ENCODE assay signal across 3 mouse cellular contexts in the genomic region with DNA sequence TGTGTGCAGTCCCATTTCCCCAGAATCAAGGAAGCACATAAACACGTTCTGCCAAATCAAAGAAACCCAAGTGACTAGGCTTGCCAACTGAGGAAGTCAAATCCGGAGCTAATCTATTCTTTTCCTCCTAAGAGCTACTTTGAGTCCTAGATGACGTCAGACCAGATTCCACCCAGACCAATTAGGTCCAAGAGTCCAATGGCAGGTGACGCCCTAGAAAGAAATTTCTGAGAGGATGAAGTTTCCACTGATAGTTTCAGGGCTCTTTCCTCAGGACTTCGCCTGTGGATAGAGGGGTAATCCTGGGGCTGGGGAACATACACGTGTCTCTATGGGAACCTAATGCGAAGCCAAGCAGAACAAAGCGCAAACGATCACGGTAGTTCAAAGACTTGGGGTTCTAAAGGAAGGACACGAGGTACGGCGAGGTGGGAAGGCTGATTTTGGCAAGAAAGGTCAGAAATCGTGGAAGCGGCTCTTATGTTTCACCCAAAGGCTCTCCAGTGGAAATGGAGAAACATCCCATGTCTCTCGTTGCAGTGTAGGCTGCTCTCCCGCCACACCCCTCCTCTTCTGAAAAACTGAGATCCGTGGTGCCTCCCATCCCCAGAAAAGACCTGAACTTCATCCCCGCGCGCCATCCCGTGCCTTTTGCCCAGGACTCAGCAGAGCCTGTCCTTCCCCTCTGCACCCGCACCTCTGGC.
TF ChIP-seq lines count a peak whose summit lies in the region.

No protein-coding gene starts in this region.

TF ChIP-seq in C2C12, 6 proteins besides CTCF, POLR2A, EP300 and RAD21:
- no peak for TF ChIP-seq CEBPB (IDR thresholded peaks at IDR 0.05; ENCODE audit: low read depth)
- no peak for TF ChIP-seq USF1 (IDR thresholded peaks at IDR 0.05; ENCODE audit: low read depth)
- no peak for TF ChIP-seq MAX (IDR thresholded peaks at IDR 0.05)
- TF ChIP-seq MYOG (IDR thresholded peaks at IDR 0.05; ENCODE audit: control insufficient read depth, extremely low read depth, insufficient read length), result no peak
- no peak for TF ChIP-seq MYOD1 (IDR thresholded peaks at IDR 0.05; ENCODE audit: control insufficient read depth, insufficient read length, low read depth)
- no peak for TF ChIP-seq FOSL1 (IDR thresholded peaks at IDR 0.05; ENCODE audit: insufficient read depth, low read length, poor library complexity, severe bottlenecking)

TF ChIP-seq in ES-E14, 5 proteins besides CTCF, POLR2A, EP300 and RAD21:
- TF ChIP-seq ZNF384 (IDR thresholded peaks at IDR 0.05; ENCODE audit: low read depth, low read length) (no peak), CHD2 (IDR thresholded peaks at IDR 0.05; ENCODE audit: low read depth, low read length) (no peak), ZC3H11A (IDR thresholded peaks at IDR 0.05; ENCODE audit: borderline replicate concordance, low read depth, low read length) (no peak), MAFK (IDR thresholded peaks at IDR 0.05; ENCODE audit: insufficient read depth, low read depth, low read length) (no peak), HCFC1 (IDR thresholded peaks at IDR 0.05; ENCODE audit: borderline replicate concordance, insufficient read depth, low read length) (no peak)

TF ChIP-seq in myocyte, 11 proteins besides CTCF, POLR2A, EP300 and RAD21:
- TF ChIP-seq MYOD1 (IDR thresholded peaks at IDR 0.05; ENCODE audit: control insufficient read depth in 1 of 3, insufficient read length in 2 of 3, low read depth in 2 of 3) (no peak), USF1 (IDR thresholded peaks at IDR 0.05; ENCODE audit: low read depth) (peak; percentile 47), CEBPB (IDR thresholded peaks at IDR 0.05; ENCODE audit: insufficient read depth, poor library complexity, severe bottlenecking) (no peak), SRF (IDR thresholded peaks at IDR 0.05; ENCODE audit: control insufficient read depth, insufficient read length, low read depth) (no peak)
